ENCODE assay signal across 10 mouse cellular contexts in the genomic region with DNA sequence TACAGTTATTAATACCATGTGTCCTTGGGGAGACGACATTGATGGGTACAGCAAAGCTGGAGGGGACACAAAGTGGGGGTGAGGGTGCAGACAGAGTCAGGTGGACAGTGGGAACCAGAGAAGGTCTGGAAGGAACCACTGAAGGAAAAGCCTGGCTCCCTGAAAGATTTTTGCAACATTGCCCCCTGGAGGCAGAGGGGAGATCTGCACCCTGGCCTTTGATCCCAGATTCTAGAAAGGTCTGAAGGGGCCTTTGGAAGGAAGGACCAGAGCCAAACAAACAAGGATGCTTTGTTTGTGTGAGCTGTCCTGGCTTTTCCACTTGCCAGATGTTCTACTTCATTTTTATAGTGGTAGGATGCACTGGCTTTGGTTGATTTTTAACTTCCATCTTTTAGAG. TPM values are rescaled to one million over a fixed set of nuclear protein-coding genes. Genes with fewer than 3 reads are reported as not detected.
DNase-seq lines count a peak whose midpoint lies in the region; ATAC-seq and TF ChIP-seq lines count a peak whose summit lies in the region.
"Had no signal": no experiment of that assay in that cellular context is flagged by ENCODE, and none has a peak within 500 bp of the region (broad histone marks: within the 10 kb centered on the region; RNA-seq: fewer than 3 reads in every experiment).

No protein-coding gene starts in this region.

- H3K4me3 ChIP-seq in liver, adult 2 months (ENCODE audit: insufficient read depth, low read depth, low read length): no peak overlapping the region
- no peak overlapping the region for H3K4me3 ChIP-seq in liver, embryonic 12.5 days
- no peak overlapping the region for H3K4me3 ChIP-seq in limb, embryonic 10.5 days
- H3K4me3 ChIP-seq: neural tube, embryonic 12.5 days had no signal

- intact Hi-C loops in gastrocnemius, postnatal 14 days (cut with DNase I; ENCODE audit: low total_unique reads): loop anchor here (2.0 to 10.0 kb wide), 2 partner anchors 50 to 84 kb away; no protein-coding TSS in a partner anchor

- no peaks in the 10 kb centered on the region for H3K79me2 ChIP-seq in liver, adult 2 months (ENCODE audit: control insufficient read depth, insufficient read depth, low read length)

- TF ChIP-seq CTCF in liver, adult 2 months (IDR thresholded peaks at IDR 0.05; ENCODE audit: low read depth, low read length): peak; percentile 78

- peaks cover 2% of the 10 kb centered on the region; the same call in 1 of the 2 replicates for H3K4me1 ChIP-seq in liver, adult 2 months (ENCODE audit: control insufficient read depth, insufficient read depth, low read length)
- peaks cover 3% of the 10 kb centered on the region; the same call in 1 of the 2 replicates for H3K4me1 ChIP-seq in liver, embryonic 12.5 days
- H3K4me1 ChIP-seq in limb, embryonic 10.5 days: peaks cover 32% of the 10 kb centered on the region

- H3K9me3 ChIP-seq in liver, embryonic 12.5 days (replicated peaks): no peaks in the 10 kb centered on the region
- H3K9me3 ChIP-seq in limb, embryonic 10.5 days (replicated peaks): no peaks in the 10 kb centered on the region
- H3K9me3 ChIP-seq: neural tube, embryonic 12.5 days had no signal

- 7% methylated on average over 1 of the region's 1 CpGs for WGBS in liver, adult 2 months
- WGBS in liver, embryonic 12.5 days (ENCODE audit: insufficient replicate concordance): 9% methylated on average over 1 of the region's 1 CpGs
- 26% methylated on average over 1 of the region's 1 CpGs for WGBS in limb, embryonic 10.5 days

- H3K27me3 ChIP-seq in liver, adult 2 months (ENCODE audit: control insufficient read depth, insufficient read depth, low read length): no peaks in the 10 kb centered on the region
- H3K27me3 ChIP-seq in liver, embryonic 12.5 days (replicated peaks): peaks cover 23% of the 10 kb centered on the region
- peaks cover 14% of the 10 kb centered on the region; the same call in 1 of the 2 replicates for H3K27me3 ChIP-seq in limb, embryonic 10.5 days (ENCODE audit: low read depth, poor library complexity, severe bottlenecking)
- H3K27me3 ChIP-seq: neural tube, embryonic 12.5 days had no signal

- no peak for ATAC-seq in liver, embryonic 12.5 days

- H3K36me3 ChIP-seq in liver, adult 2 months (ENCODE audit: control insufficient read depth, insufficient read depth, low read length): no peaks in the 10 kb centered on the region
- H3K36me3 ChIP-seq in liver, embryonic 12.5 days: no peaks in the 10 kb centered on the region
- H3K36me3 ChIP-seq in limb, embryonic 10.5 days: no peaks in the 10 kb centered on the region
- H3K36me3 ChIP-seq: neural tube, embryonic 12.5 days had no signal

- peak; percentile 30 for DNase-seq in liver, adult 2 months (ENCODE audit: extremely low read depth, low read depth, low spot score)
- peak; percentile 52 for DNase-seq in NIH3T3 (ENCODE audit: low read depth)
- peak; percentile 55 for DNase-seq in cerebellum, adult 11 months
- peak; percentile 64 for DNase-seq in gastrocnemius, postnatal 14 days
- DNase-seq in limb, embryonic 10.5 days (ENCODE audit: low spot score): peak; percentile 75
- DNase-seq in skeletal muscle tissue, adult 2 months (ENCODE audit: low read depth, low spot score): peak; percentile 52
- no peak for DNase-seq in right cerebral cortex, postnatal 36 days (ENCODE audit: low spot score in 2 of 2)

- H3K9ac ChIP-seq in liver, adult 2 months (ENCODE audit: low read depth, low read length): no peak overlapping the region
- H3K9ac ChIP-seq in liver, embryonic 12.5 days: no peak overlapping the region
- H3K9ac ChIP-seq: neural tube, embryonic 12.5 days had no signal

- H3K4me2 ChIP-seq in liver, embryonic 12.5 days: no peak overlapping the region
- H3K4me2 ChIP-seq: neural tube, embryonic 12.5 days had no signal

- no peak overlapping the region for H3K27ac ChIP-seq in liver, adult 2 months (replicated peaks; ENCODE audit: insufficient read depth, low read depth, low read length)
- H3K27ac ChIP-seq in liver, embryonic 12.5 days: no peak overlapping the region
- H3K27ac ChIP-seq in limb, embryonic 10.5 days: no peak overlapping the region
- H3K27ac ChIP-seq: neural tube, embryonic 12.5 days had no signal

- TF ChIP-seq POLR2A in liver, adult 2 months (IDR thresholded peaks at IDR 0.05; ENCODE audit: extremely low read depth, insufficient read depth, low read length): no peak

RNA-seq across cellular contexts. Expression of a gene that starts 0.7 kb away (rescaled TPM):
- total RNA-seq in liver, adult 2 months (2014; rRNA removed): 107 and 115 TPM in 2 replicates
- 134 and 139 TPM in 2 replicates for polyA plus RNA-seq in liver, adult 2 months (2012; rRNA removed)
- polyA plus RNA-seq in liver, embryonic 12.5 days (2016; fragmentation: Nextera tagmentation; extraction: Ambion mirVana): 0.29 and 0.45 TPM in 2 replicates
- total RNA-seq in gastrocnemius, postnatal 14 days (2021): 1 to 10 TPM; 6.4 to 7.5 TPM
- 0.92 and 1.6 TPM in 2 replicates for polyA plus RNA-seq in limb, embryonic 10.5 days (2016; fragmentation: Nextera tagmentation; extraction: Ambion mirVana)

RNA-seq across cellular contexts. Expression of a gene that starts 19.6 kb away (rescaled TPM):
- total RNA-seq in liver, adult 2 months (2014; rRNA removed): not detected in 2 replicates
- polyA plus RNA-seq in liver, adult 2 months (2012; rRNA removed): not detected in 2 replicates
- not detected in 2 replicates for polyA plus RNA-seq in liver, embryonic 12.5 days (2016; fragmentation: Nextera tagmentation; extraction: Ambion mirVana)
- total RNA-seq in gastrocnemius, postnatal 14 days (2021): under 1 TPM in 1 of 2 experiments, not detected in 1; 0.31 TPM
- polyA plus RNA-seq in limb, embryonic 10.5 days (2016; fragmentation: Nextera tagmentation; extraction: Ambion mirVana): not detected in 2 replicates
- polyA plus RNA-seq: heart, embryonic 14.5 days; neural tube, embryonic 12.5 days had no signal

RNA-seq across cellular contexts. Expression of a gene that starts 52.8 kb away (rescaled TPM):
- not detected in 2 replicates for total RNA-seq in liver, adult 2 months (2014; rRNA removed)
- polyA plus RNA-seq in liver, adult 2 months (2012; rRNA removed): not detected in 2 replicates
- polyA plus RNA-seq in liver, embryonic 12.5 days (2016; fragmentation: Nextera tagmentation; extraction: Ambion mirVana): not detected in 2 replicates
- not detected for total RNA-seq in gastrocnemius, postnatal 14 days (2021)
- not detected in 2 replicates for polyA plus RNA-seq in limb, embryonic 10.5 days (2016; fragmentation: Nextera tagmentation; extraction: Ambion mirVana)
- polyA plus RNA-seq: heart, embryonic 14.5 days; neural tube, embryonic 12.5 days had no signal

Comparison
In these comparisons a context has a peak if more than half of its experiments do, and no peak if none do; other contexts are left out.
1. RNA of a gene that starts 0.7 kb away (polyA plus RNA-seq): 134 to 139 TPM in liver, adult 2 months; 0.92 to 1.6 TPM in limb, embryonic 10.5 days and 0.29 to 0.45 TPM in liver, embryonic 12.5 days; every median in the first group is over 10 times any median in the second.
2. DNase-seq: peak in liver, adult 2 months (single experiment), NIH3T3 (single experiment), cerebellum, adult 11 months (single experiment), gastrocnemius, postnatal 14 days (single experiment), limb, embryonic 10.5 days (single experiment) and skeletal muscle tissue, adult 2 months (single experiment); none in right cerebral cortex, postnatal 36 days (0 of 2).